Mouse (Mus musculus) retina, adult 2 months (tissue): Measurements from ENCODE around the gene Rab25.
A peak's percentile ranks its signal among the peaks of the same experiment; 100 is the strongest.
"Not testable (repeated sequence)": the region's sequence is repeated elsewhere in the genome, so short reads cannot be mapped to it uniquely, and the experiment has no call there.

Source experiments
- DNase-seq: peaks from one replicate; pipeline ENCODE4 v3.0.0-alpha.2; 2012; ENCODE audit warnings: low read depth, low spot score

Gene Rab25

GRCm38 (mm10) chr3:88548180-88548917 is at the start of gene Rab25:
Gene Rab25 (minus strand): TSS chr3:88548300.
- DNase-seq = no peak

GRCm38 (mm10) chr3:88596547-88596946 is 48.4 kb upstream of the Rab25 start:
- not testable (repeated sequence) for DNase-seq

GRCm38 (mm10) chr3:88593893-88594580 is 45.9 kb upstream of the Rab25 start:
- no peak for DNase-seq

- no peak for DNase-seq
These were observed 45.0 kb upstream of the Rab25 start for GRCm38 (mm10) chr3:88592942-88593576.

- DNase-seq = no peak
These were observed 44.0 kb upstream of the Rab25 start for GRCm38 (mm10) chr3:88591950-88592731.

- DNase-seq = no peak
These were observed 42.9 kb upstream of the Rab25 start for GRCm38 (mm10) chr3:88591044-88591443.

GRCm38 (mm10) chr3:88590246-88590645 is 42.1 kb upstream of the Rab25 start:
- no peak for DNase-seq

GRCm38 (mm10) chr3:88586640-88587039 is 38.5 kb upstream of the Rab25 start:
- DNase-seq = no peak

- no peak for DNase-seq
These were observed 37.7 kb upstream of the Rab25 start for GRCm38 (mm10) chr3:88585769-88586168.

GRCm38 (mm10) chr3:88579454-88580117 is 31.5 kb upstream of the Rab25 start:
- peak; percentile 79 for DNase-seq

GRCm38 (mm10) chr3:88578498-88579424 is 30.7 kb upstream of the Rab25 start:
- no peak for DNase-seq

- not testable (repeated sequence) for DNase-seq
These were observed 29.7 kb upstream of the Rab25 start for GRCm38 (mm10) chr3:88577846-88578245.

GRCm38 (mm10) chr3:88575540-88575939 is 27.4 kb upstream of the Rab25 start, which contains the start of gene Ssr2:
Gene Ssr2 (plus strand): TSS chr3:88575876.
- no peak for DNase-seq

- DNase-seq = no peak
These were observed 25.7 kb upstream of the Rab25 start for GRCm38 (mm10) chr3:88573810-88574209.

GRCm38 (mm10) chr3:88572835-88573234 is 24.7 kb upstream of the Rab25 start:
- no peak for DNase-seq

GRCm38 (mm10) chr3:88571856-88572255 is 23.8 kb upstream of the Rab25 start:
- DNase-seq = no peak

GRCm38 (mm10) chr3:88570341-88570740 is 22.2 kb upstream of the Rab25 start:
- DNase-seq = no peak

GRCm38 (mm10) chr3:88569694-88570093 is 21.6 kb upstream of the Rab25 start:
- no peak for DNase-seq

GRCm38 (mm10) chr3:88569093-88569492 is 21.0 kb upstream of the Rab25 start:
- DNase-seq = no peak

- no peak for DNase-seq
These were observed 20.5 kb upstream of the Rab25 start for GRCm38 (mm10) chr3:88568615-88569014.
